Mouse (Mus musculus): Measurements from ENCODE around the gene Foxn3.

GRCm38 (mm10) chr12:99502225-99502624 lies 61.2 kb downstream of the Foxn3 start:
- no peak for TF ChIP-seq CTCF (IDR thresholded peaks at IDR 0.05; ENCODE audit: borderline replicate concordance, control insufficient read depth, extremely low read depth, insufficient read depth, low read length, poor library complexity)
- no peak for TF ChIP-seq POLR2A (IDR thresholded peaks at IDR 0.05; ENCODE audit: control insufficient read depth, extremely low read depth, insufficient read depth, low read length, poor library complexity)

Data from thymus, adult 2 months (tissue).